Mouse (Mus musculus) heart, embryonic 11.5 days (tissue): Measurements from ENCODE around the gene Cdh18. TPM values are rescaled to one million over a fixed set of nuclear protein-coding genes. Genes with fewer than 3 reads are reported as not detected.

ENCODE experiments used
- ATAC-seq: fragments of 200-750 bp; cut with Nextera tagmentation; replicated peaks from 2 replicates; pipeline ENCODE4 v1.8.0; 2017; ENCODE audit warnings: moderate library complexity; ENCODE audit not compliant: insufficient number of reproducible peaks, low FRiP score, low TSS enrichment
- H3K27ac ChIP-seq: fragments of 300-500 bp; sonication (generic); 2 replicates; pipeline ENCODE4 v1.5.1; 2014; ENCODE audit warnings: mild to moderate bottlenecking, low read depth, low read length
- H3K27me3 ChIP-seq: fragments of 300-500 bp; sonication (generic); 2 replicates; pipeline ENCODE4 v1.6.1; 2014; ENCODE audit warnings: mild to moderate bottlenecking, low read length, mixed read lengths; ENCODE audit not compliant: control insufficient read depth, insufficient read depth
- H3K36me3 ChIP-seq: fragments of 300-500 bp; sonication (generic); 2 replicates; pipeline ENCODE4 v1.6.1; 2014; ENCODE audit warnings: mild to moderate bottlenecking, low read length, moderate library complexity, mixed read lengths; ENCODE audit not compliant: control insufficient read depth, insufficient read depth
- H3K4me1 ChIP-seq: fragments of 300-500 bp; sonication (generic); 2 replicates; pipeline ENCODE4 v1.6.1; 2014; ENCODE audit warnings: low read length; ENCODE audit not compliant: control insufficient read depth, insufficient read depth
- H3K4me2 ChIP-seq: fragments of 300-500 bp; sonication (generic); 2 replicates; pipeline ENCODE4 v1.6.1; 2014; ENCODE audit warnings: mild to moderate bottlenecking, moderate library complexity
- H3K4me3 ChIP-seq: fragments of 300-500 bp; sonication (generic); 2 replicates; pipeline ENCODE4 v1.5.1; 2014; ENCODE audit warnings: low read depth, low read length
- H3K9ac ChIP-seq: fragments of 300-500 bp; sonication (generic); 2 replicates; pipeline ENCODE4 v1.6.1; 2014; ENCODE audit warnings: mild to moderate bottlenecking, low read depth, low read length, moderate library complexity
- H3K9me3 ChIP-seq: fragments of 300-500 bp; sonication (generic); replicated peaks from 2 replicates; pipeline ENCODE4 v1.6.1; 2016; ENCODE audit warnings: low read length; ENCODE audit not compliant: control insufficient read depth
- WGBS: fragments of 180-500 bp; shearing (Covaris S2); extraction: QIAGEN DNeasy Blood & Tissue Kit; methylation state at CpG from one replicate; pipeline ENCODE4 v1.1.7; 2014; ENCODE audit not compliant: insufficient replicate concordance; 5-methylcytosine and 5-hydroxymethylcytosine counted together
- polyA plus RNA-seq: library from polyadenylated mRNA; unstranded; fragments of >200 nt; fragmentation: Nextera tagmentation; extraction: Ambion mirVana; gene quantifications from 2 replicates; pipeline ENCODE4 v1.2.1, GENCODE M21; 2014

Cdh18 gene
- polyA plus RNA-seq, 1 experiment from 2014 or later, result 0.17 TPM

- Histone ChIP-seq H3K4me3 (no peak overlapping the region), H3K36me3 (no peaks in the 10 kb centered on the region), H3K4me1 (no peaks in the 10 kb centered on the region), H3K4me2 (no peak overlapping the region), H3K9me3 (no peaks in the 10 kb centered on the region), H3K27me3 (no peaks in the 10 kb centered on the region), H3K27ac (no peak overlapping the region), H3K9ac (no peak overlapping the region)
- ATAC-seq, result no peak
- WGBS, result 70% methylated on average over 5 of the region's 5 CpGs
These were observed 867.7 kb downstream of the Cdh18 start for GRCm38 (mm10) chr15:23416450-23417080.

GRCm38 (mm10) chr15:23418158-23418557, 869.3 kb downstream of the Cdh18 start:
- H3K4me3 ChIP-seq, result no peak overlapping the region
- H3K4me1 ChIP-seq, result no peaks in the 10 kb centered on the region
- H3K9ac ChIP-seq, result no peak overlapping the region
- H3K27ac ChIP-seq, result no peak overlapping the region
- no peaks in the 10 kb centered on the region for H3K36me3 ChIP-seq
- no peaks in the 10 kb centered on the region for H3K27me3 ChIP-seq
- H3K9me3 ChIP-seq, result no peaks in the 10 kb centered on the region
- no peak overlapping the region for H3K4me2 ChIP-seq
- no peak for ATAC-seq

DNA sequence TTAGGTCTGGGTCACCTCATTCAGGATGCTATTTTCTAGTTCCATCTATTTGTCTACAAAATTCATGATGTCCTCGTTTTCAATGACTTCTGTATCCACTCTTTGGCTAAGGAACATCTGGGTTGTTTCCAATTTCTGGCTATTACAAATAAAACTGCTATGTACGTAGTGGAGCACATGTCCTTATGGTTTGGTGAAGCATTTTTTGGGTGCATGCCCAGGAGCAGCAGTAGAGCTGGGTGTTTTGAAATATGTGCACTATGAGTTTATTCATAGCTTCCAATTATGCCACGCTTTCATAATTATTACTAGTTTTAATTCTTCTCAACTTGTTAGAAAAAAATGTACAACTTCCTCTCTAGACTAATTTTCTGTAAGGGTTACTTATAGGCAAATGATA, 871.2 kb downstream of the Cdh18 start:
- no peak overlapping the region for H3K4me2 ChIP-seq
- 77% methylated on average over 3 of the region's 3 CpGs for WGBS
- no peaks in the 10 kb centered on the region for H3K36me3 ChIP-seq
- H3K4me1 ChIP-seq, result no peaks in the 10 kb centered on the region
- no peak overlapping the region for H3K4me3 ChIP-seq
- no peak overlapping the region for H3K27ac ChIP-seq
- no peak overlapping the region for H3K9ac ChIP-seq
- no peaks in the 10 kb centered on the region for H3K27me3 ChIP-seq
- ATAC-seq, result no peak
- H3K9me3 ChIP-seq, result no peaks in the 10 kb centered on the region

GRCm38 (mm10) chr15:23430021-23430420, 881.2 kb downstream of the Cdh18 start:
- no peak overlapping the region for H3K9ac ChIP-seq
- H3K9me3 ChIP-seq, result no peaks in the 10 kb centered on the region
- H3K27me3 ChIP-seq, result no peaks in the 10 kb centered on the region
- WGBS, result 80% methylated on average over 5 of the region's 5 CpGs
- no peak for ATAC-seq
- H3K4me2 ChIP-seq, result no peak overlapping the region
- H3K36me3 ChIP-seq, result no peaks in the 10 kb centered on the region
- H3K4me1 ChIP-seq, result no peaks in the 10 kb centered on the region
- no peak overlapping the region for H3K4me3 ChIP-seq
- no peak overlapping the region for H3K27ac ChIP-seq

- ATAC-seq, result no peak
- H3K4me2 ChIP-seq, result no peak overlapping the region
- WGBS, result 67% methylated on average over 1 of the region's 1 CpGs
- no peak overlapping the region for H3K27ac ChIP-seq
- H3K4me3 ChIP-seq, result no peak overlapping the region
- H3K9ac ChIP-seq, result no peak overlapping the region
- H3K27me3 ChIP-seq, result no peaks in the 10 kb centered on the region
- no peaks in the 10 kb centered on the region for H3K36me3 ChIP-seq
- H3K9me3 ChIP-seq, result no peaks in the 10 kb centered on the region
- no peaks in the 10 kb centered on the region for H3K4me1 ChIP-seq
These were observed 899.7 kb downstream of the Cdh18 start for GRCm38 (mm10) chr15:23448542-23448941.

GRCm38 (mm10) chr15:23452098-23452625, 903.3 kb downstream of the Cdh18 start:
- H3K4me2 ChIP-seq, result peak overlapping the region; percentile 21
- no peaks in the 10 kb centered on the region for H3K9me3 ChIP-seq
- no peak overlapping the region for H3K4me3 ChIP-seq
- no peaks in the 10 kb centered on the region for H3K36me3 ChIP-seq
- ATAC-seq, result peak; percentile 77
- no peak overlapping the region for H3K9ac ChIP-seq
- WGBS, result 25% methylated on average over 9 of the region's 9 CpGs
- peak overlapping the region; percentile 70 for H3K27ac ChIP-seq
- H3K4me1 ChIP-seq, result no peaks in the 10 kb centered on the region
- H3K27me3 ChIP-seq, result no peaks in the 10 kb centered on the region

GRCm38 (mm10) chr15:23453331-23453730, 904.5 kb downstream of the Cdh18 start:
- no peak overlapping the region for H3K27ac ChIP-seq
- no peak for ATAC-seq
- no peak overlapping the region for H3K4me3 ChIP-seq
- 53% methylated on average over 6 of the region's 6 CpGs for WGBS
- no peaks in the 10 kb centered on the region for H3K36me3 ChIP-seq
- no peaks in the 10 kb centered on the region for H3K4me1 ChIP-seq
- no peaks in the 10 kb centered on the region for H3K9me3 ChIP-seq
- no peak overlapping the region for H3K9ac ChIP-seq
- H3K4me2 ChIP-seq, result no peak overlapping the region
- no peaks in the 10 kb centered on the region for H3K27me3 ChIP-seq

GRCm38 (mm10) chr15:23455344-23455743, 906.5 kb downstream of the Cdh18 start:
- 70% methylated on average over 7 of the region's 7 CpGs for WGBS
- ATAC-seq, result no peak
- Histone ChIP-seq H3K4me1 (no peaks in the 10 kb centered on the region), H3K4me2 (no peak overlapping the region), H3K9me3 (no peaks in the 10 kb centered on the region), H3K36me3 (no peaks in the 10 kb centered on the region), H3K4me3 (no peak overlapping the region), H3K9ac (no peak overlapping the region), H3K27me3 (no peaks in the 10 kb centered on the region), H3K27ac (no peak overlapping the region)

- no peaks in the 10 kb centered on the region for H3K9me3 ChIP-seq
- no peak overlapping the region for H3K4me3 ChIP-seq
- WGBS, result 75% methylated on average over 3 of the region's 3 CpGs
- no peaks in the 10 kb centered on the region for H3K4me1 ChIP-seq
- H3K4me2 ChIP-seq, result no peak overlapping the region
- H3K27me3 ChIP-seq, result no peaks in the 10 kb centered on the region
- H3K36me3 ChIP-seq, result no peaks in the 10 kb centered on the region
- no peak overlapping the region for H3K27ac ChIP-seq
- H3K9ac ChIP-seq, result no peak overlapping the region
- no peak for ATAC-seq
These were observed 908.6 kb downstream of the Cdh18 start for GRCm38 (mm10) chr15:23457401-23457800.
